Mouse (Mus musculus): Measurements from ENCODE around the gene Anp32a.
A peak's percentile ranks its signal among the peaks of the same experiment; 100 is the strongest.

The Anp32a gene

DNA sequence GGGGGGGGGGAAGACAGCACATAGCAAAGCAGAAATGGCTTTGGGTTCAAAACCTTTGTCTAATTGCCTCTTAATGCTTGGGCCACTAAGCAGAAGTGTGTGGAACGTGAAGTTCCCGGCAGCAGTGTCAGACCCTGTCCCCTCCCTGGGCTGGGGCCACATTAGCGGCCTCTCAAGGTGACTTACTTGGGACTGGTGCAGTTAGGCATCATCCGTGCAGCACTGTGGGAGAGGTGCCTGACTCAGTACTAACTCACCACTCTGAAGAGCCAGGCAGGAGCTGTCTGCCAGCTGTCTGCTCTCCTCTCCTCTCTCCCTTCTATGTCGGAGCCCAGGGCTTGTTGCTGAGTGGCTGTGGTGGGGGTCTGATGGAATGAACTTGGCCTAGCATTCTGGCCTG, 6.1 kb downstream of the Anp32a start:
- no peak for DNase-seq

DNA sequence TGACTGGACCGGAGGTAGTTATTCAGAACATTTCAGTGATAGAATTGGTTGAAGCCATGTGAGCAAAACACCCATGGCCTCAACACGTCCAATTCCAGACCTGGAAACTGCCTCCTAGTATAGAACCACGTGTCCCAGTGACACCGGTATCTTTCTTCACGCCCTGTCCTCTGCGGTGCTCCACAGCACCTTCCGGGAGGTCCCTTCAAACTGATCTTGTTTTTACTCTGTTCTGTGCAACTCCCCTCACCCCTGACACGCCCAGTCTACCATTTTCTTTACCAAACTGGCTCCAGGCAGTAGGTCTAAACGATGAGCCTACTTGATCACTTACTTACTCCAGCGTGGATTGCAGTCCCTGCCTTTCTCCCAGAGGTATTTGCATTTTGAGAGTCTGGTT, 7.0 kb downstream of the Anp32a start:
- DNase-seq: no peak

DNA sequence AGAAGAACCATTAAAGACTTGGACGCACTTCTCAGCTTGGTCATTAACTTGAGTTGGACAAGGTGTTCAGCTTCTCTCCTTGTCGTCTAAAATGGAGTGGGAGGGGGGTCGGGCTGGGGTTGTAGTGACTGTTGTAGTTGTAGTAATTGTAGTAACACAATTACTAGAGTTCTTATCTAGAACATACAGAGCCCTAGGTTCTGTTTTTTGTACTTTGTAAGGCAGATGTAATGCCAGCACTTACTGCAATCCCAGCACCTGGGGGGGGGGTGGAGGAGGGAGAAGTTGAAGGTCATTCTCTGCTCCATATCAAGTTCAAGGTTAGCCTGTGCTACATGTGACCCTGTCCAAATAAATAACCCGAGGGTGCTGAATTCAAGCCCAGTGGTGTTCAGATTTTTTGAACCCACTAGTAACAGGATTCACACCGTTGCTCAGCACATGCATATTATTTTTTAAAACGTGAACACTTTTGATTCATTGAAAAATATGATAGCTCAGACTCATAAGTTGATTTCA, 7.4 kb downstream of the Anp32a start:
- DNase-seq: no peak

DNA sequence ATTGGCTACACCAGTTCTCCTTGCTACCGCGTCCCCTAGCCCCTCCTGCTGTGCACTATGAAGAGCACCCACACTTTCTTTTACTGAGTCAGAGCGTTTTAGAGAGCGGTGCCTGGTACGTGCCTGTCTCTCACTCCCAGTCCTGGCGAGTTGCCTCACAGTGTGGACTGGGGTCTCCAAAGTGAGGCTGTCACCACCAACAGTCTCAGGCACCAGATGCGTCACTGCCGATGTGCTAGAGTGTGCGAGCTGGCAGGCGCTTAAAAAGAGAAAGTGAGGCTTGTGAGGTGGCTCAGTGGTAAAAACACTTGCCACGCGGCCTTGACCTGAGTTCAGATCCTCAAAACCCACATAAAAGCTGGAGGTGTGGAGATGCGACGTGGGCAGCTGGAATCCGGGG, 8.2 kb downstream of the Anp32a start:
- DNase-seq: no peak

DNA sequence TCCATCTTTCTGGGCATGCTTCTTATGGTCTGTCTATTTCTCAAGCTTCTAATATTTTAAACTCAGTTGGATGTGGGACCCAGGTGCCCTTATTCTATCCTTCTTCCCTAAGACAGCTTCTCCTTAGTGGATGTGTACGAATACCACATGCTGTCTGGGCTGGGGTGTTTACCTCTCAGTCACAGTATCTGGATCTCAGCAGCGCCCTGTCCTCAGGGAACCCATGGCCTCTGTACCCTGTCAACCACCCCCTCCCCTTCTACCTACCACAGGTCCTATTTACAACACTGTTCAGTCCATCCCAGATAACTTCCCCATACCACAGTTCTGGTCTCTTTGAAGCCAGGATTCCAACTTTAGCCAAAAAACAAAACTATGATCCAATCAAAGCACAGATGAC, 9.6 kb downstream of the Anp32a start:
- DNase-seq: no peak

DNA sequence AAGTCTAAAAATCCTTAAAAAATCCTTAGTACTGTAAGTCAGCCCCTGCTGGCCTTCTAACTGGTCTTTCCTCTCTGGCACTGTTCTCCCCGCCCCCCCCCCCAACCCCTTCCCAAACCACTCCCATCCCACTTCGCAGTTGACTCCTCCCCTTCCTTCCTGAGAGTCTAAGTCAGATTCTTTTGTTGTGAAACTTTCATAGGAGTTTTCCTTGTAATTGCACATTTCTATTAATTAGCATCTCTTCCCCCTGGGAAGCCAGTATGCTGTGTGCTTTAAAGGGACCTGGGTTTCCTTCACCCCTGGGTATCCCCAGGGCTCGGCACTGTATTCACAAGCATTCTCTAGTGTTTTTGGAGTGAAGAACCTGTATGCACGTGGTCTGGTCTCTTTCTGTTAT, 10.1 kb downstream of the Anp32a start:
- DNase-seq: no peak

DNA sequence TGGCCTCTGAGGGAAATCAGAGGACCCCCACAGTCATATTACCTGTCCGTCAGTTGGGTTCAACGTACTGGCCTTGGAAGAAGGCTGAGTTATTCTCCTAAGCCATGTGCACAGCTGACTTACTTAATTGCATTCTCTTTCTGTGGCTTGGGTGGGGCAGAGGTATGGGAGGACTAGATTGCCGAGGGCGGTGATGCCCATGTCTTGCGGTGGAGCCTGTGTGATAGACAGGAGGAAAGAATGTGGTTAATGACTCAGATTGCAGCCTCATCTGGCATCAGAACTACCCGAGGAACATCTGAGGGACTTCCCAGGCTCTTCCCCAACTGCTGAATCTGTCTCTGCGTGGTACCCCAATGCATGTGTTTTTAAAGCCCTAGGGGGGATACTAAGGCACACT, 12.7 kb downstream of the Anp32a start:
- DNase-seq: no peak

DNA sequence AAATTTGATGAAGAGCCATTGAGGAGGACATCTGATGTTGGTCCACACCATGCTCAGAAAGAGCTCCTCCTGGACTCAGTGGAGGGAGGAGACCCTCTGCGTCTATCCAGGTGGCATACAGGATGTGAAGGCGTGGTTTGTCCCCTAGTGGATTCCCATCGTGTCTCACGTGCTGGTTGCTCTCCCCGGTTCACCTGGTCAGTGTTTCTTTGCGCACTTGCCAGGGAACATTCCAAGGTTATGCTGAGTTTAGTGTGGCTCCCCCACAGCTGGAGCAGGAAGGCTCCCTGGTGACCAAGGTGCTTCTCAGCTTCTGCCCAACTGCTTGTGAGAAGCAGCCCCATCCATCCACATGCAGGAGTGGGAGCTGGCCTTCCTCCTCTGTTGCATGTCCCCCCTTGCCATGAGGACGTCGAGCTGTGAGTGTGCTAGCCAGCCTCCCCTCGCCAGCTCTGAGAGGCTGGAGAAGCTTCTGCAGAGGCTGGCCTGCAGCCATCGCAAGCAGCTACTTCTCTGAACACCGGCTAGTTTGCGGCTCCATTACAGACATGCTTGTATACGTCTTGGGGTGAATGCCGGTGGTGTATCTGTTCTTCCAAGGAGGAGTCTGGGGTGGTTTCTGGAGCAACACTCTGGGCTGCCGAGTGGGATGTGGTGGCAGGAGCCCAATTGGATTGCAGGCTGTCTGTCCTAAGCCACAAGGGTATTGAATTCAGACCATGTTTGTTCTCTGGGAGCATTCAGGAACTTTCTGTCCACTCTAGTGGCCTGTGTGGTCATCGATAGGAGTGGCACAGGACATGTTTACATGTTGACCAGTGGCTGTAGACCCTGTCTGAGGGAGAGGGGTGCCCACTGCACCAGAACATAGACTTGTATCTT, 14.0 kb downstream of the Anp32a start:
- no peak for DNase-seq

DNA sequence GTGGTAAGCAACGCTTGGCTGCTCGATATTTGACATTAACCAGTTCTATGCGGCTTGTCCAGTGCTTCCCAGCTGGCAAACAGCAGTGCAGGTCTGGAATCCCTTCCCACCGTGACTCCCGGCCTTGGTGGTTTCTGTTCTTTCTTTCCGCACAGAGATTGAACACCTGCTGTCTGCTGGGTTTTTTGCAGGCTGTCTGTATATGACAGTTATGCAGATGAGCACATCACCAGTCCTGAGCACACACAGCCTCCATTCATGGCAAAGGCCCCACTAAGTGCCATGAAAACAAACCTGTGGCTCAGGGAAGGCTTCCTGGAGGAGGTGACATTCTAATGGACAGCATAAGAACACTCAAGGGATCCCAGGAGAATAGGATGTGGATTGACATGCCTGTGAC, 14.7 kb downstream of the Anp32a start:
- no peak for DNase-seq

DNA sequence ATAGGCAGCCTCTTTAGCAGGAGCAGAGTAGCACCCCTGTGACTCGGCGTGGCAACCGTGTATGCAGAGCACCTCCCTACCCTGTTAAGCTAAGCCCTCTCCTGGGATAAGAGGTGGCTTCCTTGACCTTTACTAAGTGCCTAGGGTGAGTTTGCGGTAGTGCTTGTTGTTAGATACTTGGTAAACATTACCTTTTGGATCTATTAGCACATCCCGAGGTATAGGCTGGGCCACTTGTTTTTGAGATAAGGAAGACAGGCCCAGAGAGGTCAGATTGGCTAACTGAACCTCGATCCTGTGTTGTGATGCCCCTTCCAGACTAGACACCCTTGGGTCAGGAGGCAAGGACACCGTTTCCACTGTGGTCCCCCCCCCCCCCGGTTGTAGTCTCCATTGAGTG, 16.5 kb downstream of the Anp32a start:
- DNase-seq: no peak

DNA sequence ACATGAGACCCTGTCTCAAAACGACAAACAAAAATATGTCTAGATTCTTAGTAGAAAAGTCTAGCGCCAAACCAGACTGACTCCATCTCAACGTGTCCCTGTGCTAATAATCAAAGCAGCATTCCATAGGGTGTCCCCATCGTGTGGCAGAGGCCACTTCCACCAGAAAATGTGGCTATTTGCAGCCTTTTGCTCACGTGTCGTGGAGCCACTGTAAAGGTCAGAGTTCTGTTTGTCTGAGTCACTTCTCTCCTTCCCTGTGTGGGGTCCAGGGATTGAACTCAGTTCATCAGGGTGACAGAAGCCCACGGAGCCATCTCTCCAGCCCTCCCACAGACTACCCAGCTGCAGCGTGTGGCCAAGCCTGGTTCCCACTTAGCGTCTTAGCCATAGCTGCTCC, 17.8 kb downstream of the Anp32a start:
- no peak for DNase-seq

DNA sequence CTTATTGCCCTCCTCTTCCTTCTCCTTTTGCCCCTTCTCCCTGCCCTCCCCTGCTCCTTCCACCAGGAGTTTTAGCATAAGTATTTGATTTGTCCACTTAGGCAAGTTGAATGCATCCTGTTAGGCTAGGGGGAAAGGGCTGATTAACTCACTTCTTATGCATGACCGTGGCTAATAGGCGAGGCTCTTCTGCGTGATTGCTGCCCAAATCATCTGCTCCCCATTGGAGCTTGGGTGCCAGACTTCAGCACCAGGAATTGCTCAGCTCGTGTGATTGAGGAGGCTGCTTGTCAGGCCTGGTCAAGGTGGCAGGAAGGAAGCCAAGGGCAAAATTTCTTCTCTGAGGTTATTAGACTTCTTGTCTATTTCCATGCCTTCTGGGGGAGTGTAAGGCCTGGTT, 19.8 kb downstream of the Anp32a start:
- DNase-seq: no peak

DNA sequence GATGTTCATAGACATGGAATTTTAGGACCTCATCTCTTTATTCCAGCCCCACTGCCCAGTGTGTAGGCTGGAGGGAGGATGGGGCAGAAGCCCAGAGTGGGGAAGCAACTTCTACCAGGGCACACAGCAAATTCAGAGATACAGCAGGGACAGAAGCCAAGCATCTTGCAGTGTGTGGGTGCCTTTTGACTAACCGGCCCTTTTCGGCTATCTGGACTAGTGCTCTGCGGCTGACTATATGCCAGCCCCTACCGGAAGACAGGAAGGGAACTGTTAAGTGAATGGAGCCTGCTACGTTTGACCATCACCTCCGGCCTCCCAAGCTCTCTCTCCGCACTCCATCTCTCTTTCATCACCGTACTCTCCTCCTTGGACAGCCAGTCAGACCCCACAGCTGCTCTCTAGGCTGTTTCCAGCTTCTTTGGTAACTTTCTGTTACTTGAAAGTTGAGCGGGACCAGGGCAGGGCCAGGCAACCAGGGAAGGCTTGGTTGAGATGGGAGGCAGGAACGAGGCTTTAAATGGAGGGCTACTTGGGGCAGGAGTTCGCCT, 21.8 kb downstream of the Anp32a start:
- DNase-seq: no peak

DNA sequence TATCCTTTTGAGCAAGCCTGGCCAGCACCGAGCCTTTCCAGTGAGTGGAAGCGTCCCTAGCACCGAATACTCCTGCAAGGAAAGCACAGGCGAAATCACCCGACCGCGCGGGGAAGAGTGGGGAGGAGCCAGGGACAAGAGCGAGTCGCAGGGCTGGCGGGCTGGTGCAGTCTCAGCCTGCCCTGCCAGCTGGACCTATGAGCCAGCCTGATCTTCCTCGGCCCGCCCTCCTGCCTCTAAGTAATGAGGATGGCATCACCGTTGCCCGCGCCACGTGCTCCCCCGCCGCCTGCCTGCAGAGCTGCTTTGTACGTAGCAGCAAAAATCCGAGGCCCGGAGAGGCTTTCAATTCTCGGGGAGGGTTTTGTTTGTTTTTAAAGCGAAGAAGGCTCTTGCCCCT, 22.5 kb downstream of the Anp32a start:
- peak; percentile 87 for DNase-seq

DNA sequence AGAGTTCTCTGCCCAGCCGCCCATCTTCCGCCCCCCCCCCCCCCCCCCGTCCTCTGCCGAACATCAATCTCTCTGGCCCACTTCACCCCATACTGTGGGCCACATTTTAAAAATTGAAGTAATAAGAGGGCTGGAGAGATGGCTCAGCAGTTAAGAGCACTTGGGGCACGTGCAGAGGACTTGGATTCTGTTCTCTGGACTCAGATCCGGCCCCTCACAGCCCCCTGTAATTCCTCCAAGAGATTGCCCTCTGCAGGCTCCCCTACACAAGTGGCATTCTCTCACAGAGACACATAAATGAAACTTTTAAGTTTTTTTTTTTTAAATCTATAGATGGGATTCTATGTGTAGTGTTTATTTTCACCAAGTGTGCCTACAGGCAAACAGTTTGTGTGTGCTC, 23.1 kb downstream of the Anp32a start:
- no peak for DNase-seq

DNA sequence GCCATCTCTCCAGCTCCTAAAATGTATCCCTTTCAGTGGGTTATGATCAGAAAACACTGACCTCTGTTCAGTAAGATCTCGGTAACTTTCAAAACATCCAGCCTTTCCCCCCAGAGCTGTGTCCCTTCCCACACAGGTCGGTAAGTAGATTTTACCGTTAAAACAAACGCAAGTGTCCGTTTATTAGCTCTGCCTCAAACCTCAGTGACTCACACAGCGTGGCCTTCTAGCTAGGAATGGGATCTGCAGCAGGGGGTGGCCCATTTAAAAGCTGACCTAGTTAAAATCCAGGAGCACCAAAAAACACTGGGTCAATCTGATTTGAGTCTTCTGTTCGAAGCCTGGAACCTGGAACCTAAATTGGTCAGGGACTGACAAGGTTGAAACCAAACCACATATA, 23.7 kb downstream of the Anp32a start:
- no peak for DNase-seq

DNA sequence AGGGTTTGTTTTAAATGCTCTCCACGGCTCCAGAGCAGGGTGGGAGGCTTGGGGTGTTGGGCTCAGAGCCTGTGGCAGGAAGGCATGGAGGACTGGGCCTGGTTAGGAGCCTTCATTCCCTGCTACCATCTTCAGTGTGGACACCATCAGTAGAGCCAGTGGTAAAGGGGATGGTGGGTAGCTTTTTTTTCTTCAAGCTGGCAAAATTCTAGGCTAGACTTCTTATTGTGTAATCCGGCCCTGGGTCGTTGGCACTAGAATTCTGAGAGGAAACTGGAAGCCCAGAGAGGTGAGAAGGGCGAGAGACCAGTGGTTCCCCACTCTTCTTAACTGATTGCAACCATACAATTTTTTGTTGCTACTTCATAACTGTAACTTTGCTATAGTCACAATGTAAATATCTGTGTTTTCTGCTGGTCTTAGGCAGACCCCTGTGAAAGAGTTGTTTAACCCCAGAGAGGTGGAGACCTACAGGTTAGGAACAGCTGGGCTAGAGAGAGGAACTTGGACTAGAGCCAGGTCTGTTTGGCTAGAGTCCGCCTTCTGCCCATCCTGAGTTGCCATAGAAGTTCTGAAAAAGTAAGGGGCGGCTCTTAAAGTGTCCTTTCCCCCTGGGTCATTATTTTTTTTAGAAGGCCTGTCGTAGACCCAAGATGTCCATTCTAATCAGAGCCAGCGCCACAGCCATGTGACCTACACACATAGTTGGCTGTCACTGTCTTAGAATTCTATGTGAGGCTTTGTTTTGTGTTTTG, 24.4 kb downstream of the Anp32a start:
- no peak for DNase-seq

DNA sequence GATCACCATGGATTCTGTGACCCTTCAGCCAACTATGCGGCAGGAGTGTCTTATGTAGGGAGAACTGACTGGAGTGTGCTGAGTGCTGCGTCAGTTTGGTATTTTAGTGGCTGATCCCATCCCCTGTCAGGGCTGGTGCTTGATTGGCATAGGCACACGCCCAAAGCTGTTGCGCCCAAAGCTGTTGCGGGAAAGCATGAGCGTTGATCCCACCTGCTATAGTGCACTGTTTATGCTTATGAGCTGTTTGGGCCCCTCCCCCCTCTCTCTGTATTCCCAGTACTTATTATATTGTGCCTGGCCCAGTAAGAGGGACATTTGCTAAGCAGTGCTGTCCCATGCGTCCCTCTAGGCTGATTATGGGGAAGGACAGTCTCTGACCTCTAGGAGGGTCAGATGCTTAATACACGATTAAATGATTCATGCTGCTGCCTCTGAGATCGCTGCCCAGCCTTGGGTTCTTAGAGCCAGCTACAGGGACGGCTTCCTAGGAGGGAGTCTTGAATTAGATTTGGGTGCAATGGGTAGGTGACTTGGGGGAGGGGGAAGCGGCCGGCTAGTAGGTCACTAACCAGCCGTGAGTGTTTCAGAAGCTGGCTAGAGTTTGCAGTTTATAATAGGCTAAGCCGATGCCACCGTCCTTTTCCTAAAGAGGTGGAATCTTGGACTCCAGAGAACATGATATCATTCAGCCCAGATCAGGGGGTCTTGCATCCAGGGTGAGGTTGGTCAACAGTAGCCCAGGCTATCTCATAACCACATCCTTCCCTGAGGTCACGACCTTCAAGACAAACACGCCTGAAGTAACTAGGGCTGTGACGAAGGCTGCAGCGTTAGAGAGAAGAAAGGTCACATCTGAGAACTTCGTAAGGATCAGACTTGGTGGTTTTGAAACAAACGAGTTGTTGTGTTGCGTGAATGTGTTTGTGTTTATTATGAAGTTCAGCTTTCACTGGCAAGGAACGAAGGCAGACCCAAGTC, 25.7 kb downstream of the Anp32a start:
- no peak for DNase-seq

DNA sequence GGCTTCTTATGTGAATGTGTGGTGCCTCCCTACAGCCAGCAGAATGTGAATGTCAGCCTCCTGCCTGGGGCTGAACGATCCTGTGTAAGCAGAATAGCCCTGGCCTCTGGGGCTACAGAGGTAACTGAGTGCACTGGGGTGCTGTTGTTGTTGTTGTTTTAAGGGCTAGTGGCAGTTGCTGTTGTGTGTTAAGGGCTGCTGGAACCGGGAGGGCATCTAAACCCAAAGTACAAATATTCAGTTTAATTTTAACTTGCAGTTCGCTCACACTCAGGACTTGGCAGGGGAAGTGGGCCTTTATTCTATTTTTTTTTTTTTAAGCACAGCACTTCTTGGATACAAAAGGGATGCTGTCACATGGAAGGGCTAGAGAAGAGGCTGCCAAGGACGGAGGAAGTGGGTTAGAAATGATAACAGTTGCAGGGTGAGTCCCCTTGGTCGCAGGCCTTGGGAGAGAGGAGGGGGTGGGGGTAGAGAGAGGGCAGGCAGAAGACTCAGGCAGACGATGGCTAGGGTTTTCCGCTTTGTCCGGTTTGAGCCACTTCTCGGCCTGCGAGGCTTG, 26.5 kb downstream of the Anp32a start:
- no peak for DNase-seq

DNA sequence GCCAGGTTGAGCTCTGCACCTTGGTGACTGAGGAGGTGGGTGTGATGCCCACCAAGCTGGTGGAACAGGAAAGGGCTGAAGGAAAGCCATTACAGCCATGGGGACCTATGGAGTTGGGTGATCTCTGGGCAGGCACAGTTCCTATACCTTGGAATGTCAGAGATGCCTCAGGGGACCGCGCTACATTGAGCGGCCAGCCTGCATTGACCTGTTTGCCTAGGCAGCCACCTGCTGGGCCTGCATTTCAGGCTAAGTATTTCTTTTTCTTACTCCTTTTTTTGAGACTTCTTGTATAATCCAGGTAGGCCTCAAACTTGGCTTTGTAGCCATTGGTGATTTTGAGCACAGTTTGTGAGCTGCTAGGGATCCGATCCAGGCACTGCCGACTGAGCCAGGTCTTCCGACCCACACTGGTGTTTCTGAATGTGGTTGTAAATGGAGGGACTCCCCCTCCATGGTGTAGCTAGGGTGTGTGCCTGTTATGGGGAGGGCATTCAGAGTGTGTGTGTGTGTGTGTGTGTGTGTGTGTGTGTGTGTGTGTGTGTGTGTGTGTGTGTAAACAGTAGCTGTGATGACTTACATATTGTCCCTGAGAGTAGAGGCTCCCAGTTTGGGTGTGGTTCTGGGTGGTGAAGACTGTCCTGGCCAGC, 27.3 kb downstream of the Anp32a start:
- DNase-seq: no peak

DNA sequence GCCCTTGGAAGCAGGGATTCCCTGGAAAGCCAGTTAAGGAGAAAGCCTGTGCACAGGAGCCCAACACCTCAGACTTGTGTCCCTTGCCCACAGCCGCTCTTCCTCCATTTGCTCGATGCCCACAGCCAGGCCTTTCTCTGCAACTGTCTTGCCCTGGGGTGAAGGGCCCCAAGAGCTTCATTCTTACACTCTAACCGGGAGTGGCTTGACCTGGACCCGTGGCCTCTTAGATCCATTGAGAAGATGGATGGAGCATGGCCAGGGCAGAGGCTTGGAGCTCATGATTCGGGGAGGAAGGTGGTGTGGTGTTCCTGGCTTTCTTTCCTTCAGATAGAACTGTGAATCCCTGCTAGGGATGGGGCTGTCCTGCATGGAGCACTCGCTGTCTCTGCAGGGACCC, 28.1 kb downstream of the Anp32a start:
- DNase-seq: no peak

DNA sequence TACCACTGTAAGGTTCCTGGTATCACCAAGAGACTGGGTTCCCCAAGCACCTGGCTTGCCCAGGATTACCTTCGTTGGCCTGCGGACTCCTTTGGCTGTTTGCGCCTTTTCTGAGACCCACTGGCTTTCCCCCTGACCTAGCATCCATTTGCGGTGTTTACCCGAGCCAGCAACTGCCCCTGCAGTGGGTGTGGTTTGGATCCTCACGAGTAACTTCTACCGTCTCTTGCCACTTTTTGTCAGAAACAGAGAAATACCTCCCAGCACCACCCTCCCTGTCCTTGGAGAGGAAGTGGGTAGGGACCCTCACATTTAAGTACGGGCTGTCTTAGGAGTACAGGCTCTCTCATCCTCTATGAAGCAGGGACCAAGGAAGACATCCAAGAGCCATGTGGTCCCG, 29.1 kb downstream of the Anp32a start:
- no peak for DNase-seq
